ENCODE assay signal across 8 mouse cellular contexts in genomic region chr2:154206908-154207307, GRCm38 (mm10). TPM values are rescaled to one million over a fixed set of nuclear protein-coding genes. Genes with fewer than 3 reads are reported as not detected.
DNase-seq lines count a peak whose midpoint lies in the region; ATAC-seq and TF ChIP-seq lines count a peak whose summit lies in the region.

No protein-coding gene starts in this region.

- H3K4me3 ChIP-seq in intestine, postnatal 0 days (ENCODE audit: low read depth, low read length), result no peak overlapping the region
- H3K4me3 ChIP-seq in intestine, embryonic 16.5 days (ENCODE audit: low read length), result no peak overlapping the region
- H3K4me3 ChIP-seq in cortical plate, adult 2 months (ENCODE audit: insufficient read depth, low read length), result no peak overlapping the region

- H3K4me2 ChIP-seq in intestine, postnatal 0 days (replicated peaks; ENCODE audit: low read depth), result no peak overlapping the region
- H3K4me2 ChIP-seq in intestine, embryonic 16.5 days (ENCODE audit: low read depth, low read length), result no peak overlapping the region

- H3K27me3 ChIP-seq in intestine, postnatal 0 days (replicated peaks; ENCODE audit: control insufficient read depth, insufficient read depth, low read length), result no peaks in the 10 kb centered on the region
- H3K27me3 ChIP-seq in intestine, embryonic 16.5 days (replicated peaks; ENCODE audit: control insufficient read depth, insufficient read depth, low read length), result no peaks in the 10 kb centered on the region

- no peaks in the 10 kb centered on the region for H3K36me3 ChIP-seq in intestine, postnatal 0 days (ENCODE audit: control insufficient read depth, insufficient read depth)
- no peaks in the 10 kb centered on the region for H3K36me3 ChIP-seq in intestine, embryonic 16.5 days (ENCODE audit: control insufficient read depth, insufficient read depth, low read length)

- TF ChIP-seq CTCF in intestine, postnatal 0 days (IDR thresholded peaks at IDR 0.05; ENCODE audit: low read depth), result peak; percentile 71
- peak; percentile 44 for TF ChIP-seq CTCF in cortical plate, adult 2 months (IDR thresholded peaks at IDR 0.05; ENCODE audit: extremely low read depth, insufficient read depth, low read length)

- DNase-seq in ES-CJ7 (ENCODE audit: low read depth, low spot score), result peak; percentile 63
- peak; percentile 6 for DNase-seq in kidney, postnatal 14 days
- peak; percentile 29 for DNase-seq in testis, postnatal 14 days (ENCODE audit: low spot score)
- DNase-seq in cerebellum, adult 18-20 months, result no peak
- no peak for DNase-seq in spleen, adult 18-20 months

- ATAC-seq in intestine, postnatal 0 days, result no peak
- ATAC-seq in intestine, embryonic 16.5 days, result no peak

- no peak overlapping the region for H3K27ac ChIP-seq in intestine, postnatal 0 days (ENCODE audit: low read depth, low read length)
- no peak overlapping the region for H3K27ac ChIP-seq in intestine, embryonic 16.5 days (ENCODE audit: low read length)
- no peak overlapping the region for H3K27ac ChIP-seq in cortical plate, adult 2 months (ENCODE audit: insufficient read depth, low read length)

- no peak overlapping the region for H3K9ac ChIP-seq in intestine, postnatal 0 days (ENCODE audit: low read depth, low read length)
- no peak overlapping the region for H3K9ac ChIP-seq in intestine, embryonic 16.5 days (ENCODE audit: low read depth, low read length)

- no peak for TF ChIP-seq POLR2A in cortical plate, adult 2 months (IDR thresholded peaks at IDR 0.05; ENCODE audit: extremely low read depth, insufficient read depth, low read length)

- H3K9me3 ChIP-seq in intestine, postnatal 0 days (ENCODE audit: control insufficient read depth), result no peaks in the 10 kb centered on the region
- no peaks in the 10 kb centered on the region for H3K9me3 ChIP-seq in intestine, embryonic 16.5 days (ENCODE audit: control insufficient read depth, low read length)

- no peaks in the 10 kb centered on the region for H3K4me1 ChIP-seq in intestine, postnatal 0 days (replicated peaks; ENCODE audit: control insufficient read depth, insufficient read depth, low read length)
- H3K4me1 ChIP-seq in intestine, embryonic 16.5 days (ENCODE audit: control insufficient read depth, insufficient read depth, low read length), result no peaks in the 10 kb centered on the region
- peaks cover 5% of the 10 kb centered on the region for H3K4me1 ChIP-seq in cortical plate, adult 2 months (ENCODE audit: control insufficient read depth, insufficient read depth, low read length)

- 64% methylated on average over 7 of the region's 7 CpGs for WGBS in intestine, postnatal 0 days
- WGBS in intestine, embryonic 16.5 days, result 61% methylated on average over 7 of the region's 7 CpGs

RNA-seq across cellular contexts. Expression of gene Bpifb1, which starts 16.3 kb away (rescaled TPM):
- polyA plus RNA-seq in intestine, postnatal 0 days (2015; fragmentation: Nextera tagmentation; extraction: Ambion mirVana), result 3.7 and 29.4 TPM in 2 replicates
- polyA plus RNA-seq in intestine, embryonic 16.5 days (2015; fragmentation: Nextera tagmentation; extraction: Ambion mirVana), result 0.10 TPM in 1 of 2 replicates, not detected in the other
- 0.08 and 0.10 TPM in 2 replicates for polyA plus RNA-seq in cortical plate, adult 2 months (2012; rRNA removed)

RNA-seq across cellular contexts. Expression of gene Bpifb5, which starts 16.6 kb away (rescaled TPM):
- 0.07 and 0.09 TPM in 2 replicates for polyA plus RNA-seq in intestine, postnatal 0 days (2015; fragmentation: Nextera tagmentation; extraction: Ambion mirVana)
- polyA plus RNA-seq in intestine, embryonic 16.5 days (2015; fragmentation: Nextera tagmentation; extraction: Ambion mirVana), result 0.07 TPM in 1 of 2 replicates, not detected in the other
- 0.21 TPM in 1 of 2 replicates, not detected in the other for polyA plus RNA-seq in cortical plate, adult 2 months (2012; rRNA removed)

RNA-seq across cellular contexts. Expression of gene Bpifa5, which starts 44.5 kb away (rescaled TPM):
- polyA plus RNA-seq in intestine, postnatal 0 days (2015; fragmentation: Nextera tagmentation; extraction: Ambion mirVana), result not detected in 2 replicates
- not detected in 2 replicates for polyA plus RNA-seq in intestine, embryonic 16.5 days (2015; fragmentation: Nextera tagmentation; extraction: Ambion mirVana)
- not detected in 2 replicates for polyA plus RNA-seq in cortical plate, adult 2 months (2012; rRNA removed)

RNA-seq across cellular contexts. Expression of gene Bpifb9a, which starts 50.7 kb away (rescaled TPM):
- not detected in 2 replicates for polyA plus RNA-seq in intestine, postnatal 0 days (2015; fragmentation: Nextera tagmentation; extraction: Ambion mirVana)
- polyA plus RNA-seq in intestine, embryonic 16.5 days (2015; fragmentation: Nextera tagmentation; extraction: Ambion mirVana), result not detected in 2 replicates
- polyA plus RNA-seq in cortical plate, adult 2 months (2012; rRNA removed), result not detected in 2 replicates

Comparison
In these comparisons a context has a peak if more than half of its experiments do, and no peak if none do; other contexts are left out.
1. DNase-seq: peak in ES-CJ7 (single experiment), kidney, postnatal 14 days (single experiment) and testis, postnatal 14 days (single experiment); none in cerebellum, adult 18-20 months (0 of 2) and spleen, adult 18-20 months (0 of 2).